Mouse (Mus musculus) adrenal gland, postnatal 4 days (tissue): ENCODE results near the gene Col27a1. TPM values are rescaled to one million over a fixed set of nuclear protein-coding genes. Genes with fewer than 3 reads are reported as not detected.
A peak's percentile ranks its signal among the peaks of the same experiment; 100 is the strongest.

Source experiments
- DNase-seq, 2 experiments: peaks; one replicate each; pipeline ENCODE4 v3.0.0; 2021 to 2022; ENCODE audit warnings: low spot score in 2 of 2, mixed read lengths in 2 of 2
- long read RNA-seq, 2 experiments: library from polyadenylated mRNA; stranded (forward); transcript quantifications; one replicate each; pipeline ENCODE4 v2.0.0; 2021
- total RNA-seq, 2 experiments: library from RNA; stranded (reverse); gene quantifications; 2 replicates each; pipeline ENCODE4 v1.2.3; 2021

The Col27a1 gene
- total RNA-seq, result 10 to 100 TPM; 17.2 to 20.8 TPM
- long read RNA-seq, experiment 1, partial matches to known transcripts, result 2 of 5 reads
- long read RNA-seq, experiment 1, other reads (novel, unspliced or antisense), result 3 of 5 reads
- long read RNA-seq, experiment 2, partial matches to known transcripts, result 0 of 1 reads
- long read RNA-seq, experiment 2, other reads (novel, unspliced or antisense), result 1 of 1 reads

DNA sequence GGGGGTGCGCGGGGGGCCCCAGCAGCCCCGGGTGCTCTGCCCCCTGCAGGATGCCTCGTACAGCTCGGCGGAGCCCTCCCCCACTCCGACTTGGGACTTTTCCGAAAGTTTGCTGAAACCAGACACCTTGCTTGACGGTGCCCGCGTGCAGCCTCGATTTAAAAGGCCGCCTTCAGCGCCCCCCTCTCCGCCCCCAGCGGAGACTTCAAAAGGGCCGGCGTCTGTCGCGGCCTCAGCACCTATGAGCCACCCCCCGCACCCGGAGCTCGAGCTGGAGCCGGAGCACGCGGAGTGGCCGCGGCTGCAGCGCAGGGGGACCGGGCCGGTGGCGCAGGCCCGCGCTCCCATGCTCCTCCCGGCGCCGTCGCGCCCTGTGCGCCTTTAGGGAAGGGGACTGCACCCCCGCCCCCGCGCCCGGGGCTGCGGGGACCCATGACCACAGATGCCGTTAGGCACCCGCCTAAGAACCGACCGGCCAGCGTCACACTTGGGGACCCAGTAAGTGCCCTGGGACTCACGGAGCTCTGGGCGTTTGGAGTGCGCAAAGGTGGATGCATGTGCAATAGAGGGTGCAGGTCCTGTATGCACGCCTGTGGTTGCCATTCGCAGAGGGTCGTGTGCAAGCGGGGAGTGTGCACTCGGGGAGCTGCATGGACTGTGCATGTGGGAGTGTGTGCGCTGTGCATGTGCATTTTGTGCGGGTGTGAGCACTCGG is at the start of gene Col27a1:
Gene Col27a1, plus strand, starts transcription at position 98 of the 715 bp plus-strand sequence.
- DNase-seq, result no peak

DNA sequence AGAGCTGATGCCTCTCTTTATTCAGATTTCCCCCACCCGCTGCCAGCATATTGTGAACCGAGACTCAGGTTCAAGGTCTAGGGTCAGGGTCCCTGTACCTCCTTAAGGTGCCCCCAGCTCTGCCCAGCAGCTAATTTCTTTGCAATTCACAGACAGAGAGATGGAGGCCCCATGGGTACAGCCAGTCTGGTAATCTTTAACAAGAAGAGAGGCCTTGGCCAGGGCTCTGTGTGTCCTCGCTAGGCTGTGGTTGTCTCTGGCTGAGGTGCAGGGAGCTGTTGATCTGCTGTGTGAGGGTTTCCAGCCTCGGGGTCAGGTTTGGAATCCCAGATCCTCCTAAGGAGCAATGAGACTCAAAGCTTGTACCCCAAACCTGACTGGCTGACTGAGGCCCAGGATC is 48.2 kb upstream of the Col27a1 start:
- no peak for DNase-seq

GRCm38 (mm10) chr4:63166323-63166722 is 47.5 kb upstream of the Col27a1 start:
- no peak for DNase-seq

DNA sequence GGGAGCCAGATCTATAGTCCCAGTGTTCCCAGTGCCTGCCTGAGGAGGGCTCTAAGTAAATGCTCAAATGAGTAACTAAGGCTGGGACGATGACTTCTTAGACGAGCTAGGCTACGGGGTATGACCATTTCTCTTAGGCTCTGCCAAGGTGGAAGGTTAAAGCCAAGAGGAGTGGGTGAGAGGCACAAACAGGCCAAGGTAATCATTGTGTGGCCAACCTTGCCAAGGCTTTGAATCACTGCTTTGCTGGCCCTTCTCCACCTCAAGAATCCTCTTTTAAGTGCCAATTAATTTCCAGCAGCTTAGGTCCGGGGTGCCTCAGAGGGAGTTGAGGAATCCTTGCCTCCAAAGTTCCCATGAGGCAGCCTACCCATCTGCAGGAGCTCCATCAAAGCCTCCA is 43.7 kb upstream of the Col27a1 start:
- DNase-seq, result no peak

DNA sequence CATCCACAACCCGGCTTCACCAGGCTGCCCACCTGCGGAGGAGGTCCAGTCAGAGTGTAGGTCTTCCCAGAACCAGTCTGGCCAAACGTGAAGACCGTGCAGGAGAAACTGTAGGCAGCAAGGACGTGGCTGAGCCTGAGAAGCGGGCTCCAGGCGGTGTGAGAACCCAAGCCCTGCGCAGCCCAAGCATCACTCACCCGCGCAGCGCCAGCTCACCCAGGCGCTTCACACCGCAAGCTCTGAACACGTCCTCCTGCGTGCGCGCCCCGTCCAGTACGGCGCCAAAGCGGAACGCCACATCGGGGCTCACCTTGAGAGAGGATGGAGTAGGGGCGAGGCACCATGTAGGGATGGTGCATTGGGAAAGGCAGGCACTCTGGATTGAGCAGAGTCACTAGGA is 42.7 kb upstream of the Col27a1 start:
- DNase-seq, result no peak

GRCm38 (mm10) chr4:63171969-63172685 is 41.7 kb upstream of the Col27a1 start, which contains the start of gene Kif12:
TSS of gene Kif12 (minus strand) at chr4:63172131.
- DNase-seq, result no peak

DNA sequence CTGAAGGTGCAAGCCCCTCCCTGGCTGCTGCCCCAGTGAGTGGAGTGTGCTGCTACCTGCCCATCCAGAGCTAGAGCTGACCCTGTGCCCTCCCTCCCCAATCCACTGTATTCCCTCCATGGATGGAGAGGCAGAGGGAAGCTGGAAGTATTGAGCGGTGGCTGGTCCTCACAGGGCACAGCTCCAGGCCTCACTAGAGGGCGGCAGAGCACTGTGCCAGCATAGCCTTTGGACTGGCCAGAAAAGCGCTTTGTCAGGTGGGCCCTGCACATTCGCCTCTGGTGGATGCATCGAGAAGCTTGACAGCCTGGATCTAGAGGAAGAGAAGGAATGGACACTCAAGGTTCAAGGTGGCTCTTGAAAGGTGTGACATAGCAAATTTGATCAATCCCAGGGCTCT is 32.2 kb upstream of the Col27a1 start:
- peak in 1 of 2 experiments; percentile 39 for DNase-seq

- no peak for DNase-seq
These were observed 27.4 kb upstream of the Col27a1 start for GRCm38 (mm10) chr4:63186281-63186870.

DNA sequence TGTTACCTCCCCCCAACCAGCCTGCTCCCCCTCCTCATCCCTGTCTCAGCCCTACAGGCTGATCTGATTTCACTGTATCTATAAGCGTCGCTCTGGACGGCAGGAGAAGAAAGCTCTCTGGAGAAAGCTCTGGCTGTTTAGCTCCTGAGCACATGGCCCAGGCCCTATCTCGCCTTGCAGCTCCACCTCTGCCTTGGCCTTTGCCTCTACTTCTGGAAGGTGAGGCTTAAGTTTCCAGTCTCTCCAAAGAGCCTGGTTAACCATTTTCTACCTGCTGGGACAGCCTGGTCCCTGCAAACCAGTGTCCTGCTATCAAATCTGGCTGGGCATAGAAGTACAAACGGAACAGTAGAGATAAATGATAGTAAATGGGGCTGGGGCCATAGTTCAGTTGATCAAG is 22.2 kb upstream of the Col27a1 start:
- DNase-seq, result no peak

GRCm38 (mm10) chr4:63194366-63194765 is 19.4 kb upstream of the Col27a1 start:
- no peak for DNase-seq

DNA sequence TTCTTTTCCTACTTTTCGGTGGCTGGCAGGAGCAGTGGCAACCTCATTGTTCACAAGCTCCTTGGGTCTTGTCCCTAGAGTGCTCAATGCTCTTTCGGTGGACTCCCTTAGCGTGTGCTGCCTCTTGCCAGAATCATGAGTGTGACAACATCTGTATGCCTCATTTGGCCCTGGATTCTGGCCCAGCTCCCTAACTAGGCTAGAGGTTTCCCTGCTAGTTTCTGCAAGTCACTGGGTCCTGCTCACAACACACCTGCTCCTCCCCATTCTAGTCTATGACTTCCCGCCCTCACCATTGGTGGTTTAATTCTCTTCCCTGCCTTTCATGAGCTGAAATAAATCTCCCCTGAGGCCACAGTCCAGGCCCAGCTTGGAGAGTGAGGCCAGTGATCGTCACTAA is 14.4 kb upstream of the Col27a1 start:
- DNase-seq, result no peak

- no peak for DNase-seq
These were observed 9.9 kb upstream of the Col27a1 start for GRCm38 (mm10) chr4:63203874-63204273.

- no peak for DNase-seq
These were observed 8.2 kb upstream of the Col27a1 start for GRCm38 (mm10) chr4:63205583-63205982.

- DNase-seq, result peak; percentile 53 to 56
These were observed 1.6 kb downstream of the Col27a1 start for GRCm38 (mm10) chr4:63215185-63215992.

DNA sequence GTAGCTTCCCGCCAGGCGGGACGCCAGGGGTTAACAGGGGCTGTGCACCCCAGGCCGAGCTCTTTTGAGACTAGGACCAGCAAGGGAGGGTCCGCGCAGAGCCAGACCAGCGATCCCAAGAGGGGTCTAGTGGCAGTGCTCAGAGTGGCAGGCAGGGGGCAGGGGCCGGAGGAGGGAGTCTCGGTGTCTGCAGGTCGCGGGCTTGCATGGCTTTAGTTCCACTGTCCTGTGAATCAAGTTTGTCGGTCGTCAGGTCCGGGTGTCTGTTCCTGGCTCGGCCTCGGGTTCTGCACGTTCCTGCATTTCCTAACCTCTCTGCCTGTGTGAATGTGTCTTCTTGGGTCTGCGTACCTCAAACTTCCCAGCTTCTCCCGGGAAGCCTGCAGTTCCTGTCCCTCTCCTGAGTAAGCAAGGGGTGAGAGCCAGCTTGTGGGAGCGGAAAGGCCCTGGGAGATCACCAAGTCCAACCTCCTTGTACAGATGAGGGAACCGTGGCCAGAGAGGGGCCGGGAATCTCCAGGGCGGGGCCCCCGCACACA is 2.3 kb downstream of the Col27a1 start:
- DNase-seq, result peak in 1 of 2 experiments; percentile 46

DNA sequence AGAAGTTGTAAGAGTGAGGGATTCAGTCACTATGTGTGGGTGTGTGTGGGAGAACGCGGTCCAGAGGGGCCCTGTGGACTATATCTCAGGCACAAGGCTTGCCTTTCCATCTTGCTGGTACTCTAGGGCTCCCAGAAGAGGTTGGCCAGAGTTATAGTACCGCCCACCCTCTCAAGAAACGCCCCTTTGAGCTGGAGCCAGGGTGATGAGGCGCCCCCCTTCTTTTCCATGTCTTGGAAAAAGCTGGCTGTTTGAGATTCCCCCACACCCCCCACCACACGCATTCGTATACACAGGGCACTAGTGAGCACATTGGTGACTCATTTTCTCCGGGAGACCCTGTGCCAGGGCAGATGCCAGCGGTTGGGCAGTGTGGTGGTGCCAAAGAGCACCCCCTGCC is 2.8 kb downstream of the Col27a1 start:
- DNase-seq, result no peak

- DNase-seq, result no peak
These were observed 3.7 kb downstream of the Col27a1 start for GRCm38 (mm10) chr4:63217513-63217912.

- no peak for DNase-seq
These were observed 5.3 kb downstream of the Col27a1 start for GRCm38 (mm10) chr4:63219059-63219458.

DNA sequence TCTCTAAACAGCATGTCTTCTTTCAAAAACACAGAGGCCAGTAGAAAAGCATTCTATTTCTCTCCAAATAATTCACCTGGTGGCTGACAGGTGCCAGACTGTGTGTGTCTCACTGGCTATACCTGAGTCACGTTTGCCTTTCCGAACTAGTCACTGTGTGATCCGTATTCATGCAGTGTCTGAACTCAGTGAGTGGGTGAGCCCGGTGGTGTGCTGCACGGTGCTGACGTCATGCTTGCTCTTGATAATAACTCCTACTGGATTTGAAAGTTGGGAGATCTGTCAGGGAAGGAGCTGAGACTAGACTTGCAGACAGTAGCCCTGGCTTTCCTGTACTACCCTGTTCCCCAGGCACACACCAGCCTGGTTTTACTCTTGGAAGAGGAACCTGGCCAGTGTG is 5.8 kb downstream of the Col27a1 start:
- DNase-seq, result no peak

- DNase-seq, result no peak
These were observed 7.5 kb downstream of the Col27a1 start for GRCm38 (mm10) chr4:63221096-63221958.
